In genomic region chr7:141902269-141902729, GRCm38 (mm10) we compare ENCODE assay signal across 8 mouse cellular contexts. TPM values are rescaled to one million over a fixed set of nuclear protein-coding genes. Genes with fewer than 3 reads are reported as not detected.
DNase-seq lines count a peak whose midpoint lies in the region; ATAC-seq and TF ChIP-seq lines count a peak whose summit lies in the region.

No protein-coding gene starts in this region.

- peak; percentile 86 for TF ChIP-seq POLR2A in CH12.LX (IDR thresholded peaks at IDR 0.05; ENCODE audit: low read depth, low read length)

- H3K4me1 ChIP-seq in CH12.LX (ENCODE audit: control insufficient read depth in 1 of 2, insufficient read depth in 2 of 2), result peaks cover 12 to 23% of the 10 kb centered on the region in 2 experiments
- no peaks in the 10 kb centered on the region; the same call in 1 of the 2 replicates for H3K4me1 ChIP-seq in forebrain, embryonic 11.5 days (replicated peaks; ENCODE audit: control insufficient read depth, insufficient read depth, low read length)
- peaks cover 18% of the 10 kb centered on the region for H3K4me1 ChIP-seq in heart, embryonic 16.5 days (ENCODE audit: control insufficient read depth, insufficient read depth, low read length)
- H3K4me1 ChIP-seq in liver, embryonic 15.5 days (replicated peaks), result peaks cover 33% of the 10 kb centered on the region
- peaks cover 22% of the 10 kb centered on the region for H3K4me1 ChIP-seq in neural tube, embryonic 12.5 days

- H3K36me3 ChIP-seq in CH12.LX (replicated peaks in 1 of 2; ENCODE audit: control insufficient read depth in 1 of 2, insufficient read depth in 1 of 2, low read length in 1 of 2), result peaks cover 0 to 19% of the 10 kb centered on the region in 2 experiments
- no peaks in the 10 kb centered on the region for H3K36me3 ChIP-seq in forebrain, embryonic 11.5 days (ENCODE audit: control insufficient read depth, insufficient read depth, low read length)
- peaks cover 4% of the 10 kb centered on the region; the same call in 1 of the 2 replicates for H3K36me3 ChIP-seq in heart, embryonic 16.5 days (ENCODE audit: control insufficient read depth, insufficient read depth)
- H3K36me3 ChIP-seq in liver, embryonic 15.5 days (replicated peaks), result no peaks in the 10 kb centered on the region
- H3K36me3 ChIP-seq in neural tube, embryonic 12.5 days, result no peaks in the 10 kb centered on the region

- H3K79me2 ChIP-seq in CH12.LX (replicated peaks; ENCODE audit: control insufficient read depth, extremely low read depth, insufficient read depth, poor library complexity, severe bottlenecking), result peaks cover 25% of the 10 kb centered on the region

- peaks cover 8% of the 10 kb centered on the region for H3K9me3 ChIP-seq in CH12.LX (replicated peaks; ENCODE audit: low read length)
- no peaks in the 10 kb centered on the region for H3K9me3 ChIP-seq in forebrain, embryonic 11.5 days (ENCODE audit: control insufficient read depth, low read length)
- peaks cover 2% of the 10 kb centered on the region; the same call in 1 of the 2 replicates for H3K9me3 ChIP-seq in heart, embryonic 16.5 days (replicated peaks; ENCODE audit: control insufficient read depth, low read length)
- no peaks in the 10 kb centered on the region for H3K9me3 ChIP-seq in liver, embryonic 15.5 days (replicated peaks)
- H3K9me3 ChIP-seq in neural tube, embryonic 12.5 days, result no peaks in the 10 kb centered on the region

- peak overlapping the region; percentile 81 for H3K9ac ChIP-seq in CH12.LX (ENCODE audit: insufficient read depth, low read depth)
- peak overlapping the region; percentile 94 for H3K9ac ChIP-seq in forebrain, embryonic 11.5 days (ENCODE audit: low read length)
- peak overlapping the region; percentile 96 for H3K9ac ChIP-seq in heart, embryonic 16.5 days (ENCODE audit: low read length)
- H3K9ac ChIP-seq in liver, embryonic 15.5 days, result peak overlapping the region; percentile 87
- peak overlapping the region; percentile 89 for H3K9ac ChIP-seq in neural tube, embryonic 12.5 days

- dilution Hi-C loops in CH12.LX (cut with MboI; ENCODE audit: extremely low pct_ligation_motif_present, extremely low pct_unique_long_range_greater_than_20kb, low sequenced_read_pairs), result no loop called here

- no peak for TF ChIP-seq RAD21 in CH12.LX (IDR thresholded peaks at IDR 0.05; ENCODE audit: low read depth, low read length)

- WGBS in forebrain, embryonic 11.5 days, result under 1% methylated on average over 41 of the region's 44 CpGs
- under 1% methylated on average over 44 of the region's 44 CpGs for WGBS in heart, embryonic 16.5 days
- under 1% methylated on average over 44 of the region's 44 CpGs for whole genome bisulfite sequencing in liver, embryonic 15.5 days (ENCODE audit: insufficient replicate concordance)
- WGBS in neural tube, embryonic 12.5 days, result under 1% methylated on average over 44 of the region's 44 CpGs

- H3K27me3 ChIP-seq in CH12.LX (replicated peaks), result peaks cover 12% of the 10 kb centered on the region
- H3K27me3 ChIP-seq in forebrain, embryonic 11.5 days (ENCODE audit: control insufficient read depth, insufficient read depth, low read length), result no peaks in the 10 kb centered on the region
- H3K27me3 ChIP-seq in heart, embryonic 16.5 days (ENCODE audit: control insufficient read depth, insufficient read depth, low read length), result peaks cover 19% of the 10 kb centered on the region
- peaks cover 26% of the 10 kb centered on the region for H3K27me3 ChIP-seq in liver, embryonic 15.5 days
- H3K27me3 ChIP-seq in neural tube, embryonic 12.5 days (replicated peaks), result 0 out of 2 replicates have a peak, but pooled peaks cover 3% of the 10 kb centered on the region

- ATAC-seq in forebrain, embryonic 11.5 days (replicated peaks; ENCODE audit: low FRiP score), result peak; percentile 96
- ATAC-seq in heart, embryonic 16.5 days (replicated peaks; ENCODE audit: extremely low read depth, insufficient read depth, low FRiP score), result peak; percentile 99
- ATAC-seq in liver, embryonic 15.5 days (ENCODE audit: insufficient read depth), result peak; percentile 96
- ATAC-seq in neural tube, embryonic 12.5 days (ENCODE audit: low FRiP score, low read depth), result peak; percentile 98

- peak overlapping the region; percentile 85 to 96 (median 93) for H3K4me3 ChIP-seq in CH12.LX (replicated peaks in 1 of 3; ENCODE audit: low read depth in 2 of 3, low read length in 2 of 3, poor library complexity in 1 of 3)
- H3K4me3 ChIP-seq in forebrain, embryonic 11.5 days (ENCODE audit: low read depth, low read length), result peak overlapping the region; percentile 88
- peak overlapping the region; percentile 96 for H3K4me3 ChIP-seq in heart, embryonic 16.5 days (ENCODE audit: low read length)
- H3K4me3 ChIP-seq in liver, embryonic 15.5 days (replicated peaks), result peak overlapping the region; percentile 84
- H3K4me3 ChIP-seq in neural tube, embryonic 12.5 days, result peak overlapping the region; percentile 81

- no peak overlapping the region for H3K27ac ChIP-seq in CH12.LX (ENCODE audit: insufficient read depth, low read depth)
- peak overlapping the region; percentile 59 for H3K27ac ChIP-seq in forebrain, embryonic 11.5 days (ENCODE audit: low read depth, low read length)
- H3K27ac ChIP-seq in heart, embryonic 16.5 days (ENCODE audit: low read length), result peak overlapping the region; percentile 72
- peak overlapping the region; percentile 79 for H3K27ac ChIP-seq in liver, embryonic 15.5 days (replicated peaks)
- H3K27ac ChIP-seq in neural tube, embryonic 12.5 days, result peak overlapping the region; percentile 42; the same call in 1 of the 2 replicates

- TF ChIP-seq CTCF in CH12.LX (conservative IDR thresholded peaks at IDR 0.05 in 1 of 2, IDR thresholded peaks at IDR 0.05 in 1 of 2; ENCODE audit: low read depth in 2 of 2, low read length in 2 of 2), result no peak

- DNase-seq in CH12.LX (ENCODE audit: extremely low read depth), result peak; percentile 99
- peak; percentile 99 for DNase-seq in c-Kit-positive CD71-positive TER-119-negative erythroid progenitor cells, embryonic 14.5 days (ENCODE audit: low read depth)
- DNase-seq in forebrain, embryonic 11.5 days (ENCODE audit: low spot score), result peak; percentile 100
- peak; percentile 99 to 100 for DNase-seq in kidney, postnatal 36 days
- peak; percentile 97 for DNase-seq in telencephalon, adult 2 months (ENCODE audit: low read depth, low spot score)

- TF ChIP-seq EP300 in CH12.LX (IDR thresholded peaks at IDR 0.05; ENCODE audit: low read length), result no peak

- peak overlapping the region; percentile 39; the same call in 1 of the 2 replicates for H3K4me2 ChIP-seq in CH12.LX (ENCODE audit: insufficient read depth, low read depth, poor library complexity, severe bottlenecking)
- peak overlapping the region; percentile 88 for H3K4me2 ChIP-seq in forebrain, embryonic 11.5 days (ENCODE audit: low read depth, low read length, severe bottlenecking)
- peak overlapping the region; percentile 88 for H3K4me2 ChIP-seq in heart, embryonic 16.5 days (ENCODE audit: low read depth, low read length)
- peak overlapping the region; percentile 74 for H3K4me2 ChIP-seq in liver, embryonic 15.5 days
- H3K4me2 ChIP-seq in neural tube, embryonic 12.5 days (replicated peaks), result peak overlapping the region; percentile 91

- in situ Hi-C loops in CH12.LX (cut with MboI; ENCODE audit: low pct_ligation_motif_present, low pct_unique_long_range_greater_than_20kb, low sequenced_read_pairs), result loop anchor here (25.0 kb wide), 1 partner anchor 140 kb away; no protein-coding TSS in a partner anchor

TF ChIP-seq in CH12.LX, 34 proteins besides CTCF, POLR2A, EP300 and RAD21 (continues in another document):
- TF ChIP-seq ELF1 (IDR thresholded peaks at IDR 0.05; ENCODE audit: low read depth, low read length), result peak; percentile 84
- no peak for TF ChIP-seq MYC (IDR thresholded peaks at IDR 0.05; ENCODE audit: low read depth, low read length)
- peak; percentile 76 for TF ChIP-seq ZMIZ1 (IDR thresholded peaks at IDR 0.05; ENCODE audit: low read depth, low read length)
- no peak for TF ChIP-seq SMC3 (IDR thresholded peaks at IDR 0.05; ENCODE audit: low read depth, low read length)
- no peak for TF ChIP-seq GABPA (IDR thresholded peaks at IDR 0.05; ENCODE audit: insufficient replicate concordance, low read depth, low read length)
- TF ChIP-seq JUND (conservative IDR thresholded peaks at IDR 0.05; ENCODE audit: low read depth, low read length), result no peak
- TF ChIP-seq ETS1 (conservative IDR thresholded peaks at IDR 0.05; ENCODE audit: low read depth, low read length), result no peak
- no peak for TF ChIP-seq CHD1 (IDR thresholded peaks at IDR 0.05; ENCODE audit: low read depth, low read length)
- TF ChIP-seq NRF1 (IDR thresholded peaks at IDR 0.05; ENCODE audit: low read depth, low read length), result peak; percentile 92
- no peak; the same call in 1 of the 2 replicates for TF ChIP-seq BHLHE40 (IDR thresholded peaks at IDR 0.05; ENCODE audit: low read depth, low read length)
- TF ChIP-seq USF1 (IDR thresholded peaks at IDR 0.05; ENCODE audit: low read depth, low read length), result peak; percentile 72
- TF ChIP-seq TCF12 (IDR thresholded peaks at IDR 0.05; ENCODE audit: low read depth, low read length), result peak; percentile 79
- TF ChIP-seq E2F4 (IDR thresholded peaks at IDR 0.05; ENCODE audit: insufficient replicate concordance, low read depth, low read length), result no peak
- peak; percentile 11; the same call in 1 of the 2 replicates for TF ChIP-seq IRF4 (IDR thresholded peaks at IDR 0.05; ENCODE audit: low read depth, low read length)
- no peak; the same call in 1 of the 2 replicates for TF ChIP-seq MAX (IDR thresholded peaks at IDR 0.05; ENCODE audit: low read length)
- TF ChIP-seq UBTF (IDR thresholded peaks at IDR 0.05; ENCODE audit: low read depth, low read length), result no peak

RNA-seq across cellular contexts. Expression of gene Tollip, which starts 16.0 kb away (rescaled TPM):
- total RNA-seq in CH12.LX (2012; rRNA removed), result 16.9 and 18.8 TPM in 2 replicates
- 22.3 and 22.8 TPM in 2 replicates for total RNA-seq in CH12.LX (2014; rRNA removed)
- polyA plus RNA-seq in CH12.LX (2012; ENCODE audit: insufficient read length, low read depth), result 24.4 and 29.6 TPM in 2 replicates
- polyA plus RNA-seq in forebrain, embryonic 11.5 days (2014; fragmentation: Nextera tagmentation; extraction: Ambion mirVana), result 59.8 and 70.7 TPM in 2 replicates
- 43.5 and 46.6 TPM in 2 replicates for polyA plus RNA-seq in heart, embryonic 16.5 days (2015; fragmentation: Nextera tagmentation; extraction: Ambion mirVana)
- polyA plus RNA-seq in liver, embryonic 15.5 days (2015; fragmentation: Nextera tagmentation; extraction: Ambion mirVana), result 23.1 and 25.6 TPM in 2 replicates
- polyA plus RNA-seq in neural tube, embryonic 12.5 days (2016; fragmentation: Nextera tagmentation; extraction: Ambion mirVana), result 70.1 and 74.1 TPM in 2 replicates

RNA-seq across cellular contexts. Expression of gene Brsk2, which starts 47.3 kb away (rescaled TPM):
- total RNA-seq in CH12.LX (2012; rRNA removed) (10.7 and 10.9 TPM in 2 replicates), CH12.LX (2014; rRNA removed) (5.3 and 5.4 TPM in 2 replicates)
- 8.8 and 11.0 TPM in 2 replicates for polyA plus RNA-seq in CH12.LX (2012; ENCODE audit: insufficient read length, low read depth)
- polyA plus RNA-seq in forebrain, embryonic 11.5 days (2014; fragmentation: Nextera tagmentation; extraction: Ambion mirVana), result 13.8 and 15.5 TPM in 2 replicates
- polyA plus RNA-seq in heart, embryonic 16.5 days (2015; fragmentation: Nextera tagmentation; extraction: Ambion mirVana), result 0.28 and 0.32 TPM in 2 replicates
- 0.17 and 0.22 TPM in 2 replicates for polyA plus RNA-seq in liver, embryonic 15.5 days (2015; fragmentation: Nextera tagmentation; extraction: Ambion mirVana)
- 21.0 and 21.2 TPM in 2 replicates for polyA plus RNA-seq in neural tube, embryonic 12.5 days (2016; fragmentation: Nextera tagmentation; extraction: Ambion mirVana)

Comparison
In these comparisons a context has a peak if more than half of its experiments do, and no peak if none do; other contexts are left out.
1. H3K4me2 ChIP-seq: peak in every context shown above with its lines; median percentile 91 in neural tube, embryonic 12.5 days; 88 in forebrain, embryonic 11.5 days; 88 in heart, embryonic 16.5 days; 74 in liver, embryonic 15.5 days; 39 in CH12.LX.